Mouse (Mus musculus) CH12.LX (cell line): ENCODE measurements around the gene Hmcn1.

Source experiments
- EP300 ChIP-seq: IDR thresholded peaks from 2 replicates; pipeline ENCODE4 v1.6.1; 2011; ENCODE audit warnings: low read length, improper control_type of control experiment
- ZMIZ1 ChIP-seq: IDR thresholded peaks from 2 replicates; pipeline ENCODE4 v1.6.1; 2012; ENCODE audit warnings: low read depth, mild to moderate bottlenecking, inconsistent platforms, low read length, improper control_type of control experiment

GRCm38 (mm10) chr1:150959486-150960074 is 33.7 kb downstream of the Hmcn1 start:
- TF ChIP-seq ZMIZ1 (no peak), EP300 (no peak)
